Mouse (Mus musculus) heart, adult 2 months (tissue): ENCODE measurements around the gene Snrpg. TPM values are rescaled to one million over a fixed set of nuclear protein-coding genes. Genes with fewer than 3 reads are reported as not detected.

Source experiments
- DNase-seq, 2 experiments: peaks; one replicate each; pipeline ENCODE4 v3.0.0; 2021
- H3K27ac ChIP-seq: fragments of 200-600 bp; 2 replicates; pipeline ENCODE4 v1.8.1; 2022
- H3K27me3 ChIP-seq: fragments of 200-500 bp; 2 replicates; pipeline ENCODE4 v1.6.1; 2012; ENCODE audit warnings: mild to moderate bottlenecking, low read length, inconsistent platforms, mixed read lengths; ENCODE audit not compliant: control insufficient read depth, insufficient read depth
- H3K36me3 ChIP-seq: fragments of 200-500 bp; 2 replicates; pipeline ENCODE4 v1.6.1; 2012; ENCODE audit warnings: low read length, inconsistent platforms; ENCODE audit not compliant: control insufficient read depth, insufficient read depth
- H3K4me1 ChIP-seq: fragments of 200-500 bp; 2 replicates; pipeline ENCODE4 v1.6.1; 2011; ENCODE audit warnings: low read length; ENCODE audit not compliant: control insufficient read depth, insufficient read depth
- H3K4me3 ChIP-seq: fragments of 200-600 bp; 2 replicates; pipeline ENCODE4 v1.8.1; 2022
- H3K79me2 ChIP-seq: fragments of 200-500 bp; replicated peaks from 2 replicates; pipeline ENCODE4 v1.6.1; 2012; ENCODE audit warnings: mild to moderate bottlenecking, inconsistent platforms, low read length, moderate library complexity, mixed read lengths; ENCODE audit not compliant: control insufficient read depth, insufficient read depth
- H3K9ac ChIP-seq: fragments of 200-500 bp; 2 replicates; pipeline ENCODE4 v1.6.1; 2012; ENCODE audit warnings: low read depth, mild to moderate bottlenecking, control low read depth, inconsistent platforms, low read length, mixed read lengths
- CTCF ChIP-seq: fragments of 200-600 bp; IDR thresholded peaks from 2 replicates; pipeline ENCODE4 v1.8.1; 2022; ENCODE audit warnings: antibody characterized with exemption, mild to moderate bottlenecking, moderate library complexity
- EP300 ChIP-seq: fragments of 200-500 bp; IDR thresholded peaks from 2 replicates; pipeline ENCODE4 v1.6.1; 2011; ENCODE audit warnings: low read depth, low read length, control low read depth; ENCODE audit not compliant: insufficient read depth
- POLR2A ChIP-seq: fragments of 200-500 bp; IDR thresholded peaks from 2 replicates; pipeline ENCODE4 v1.6.1; 2011; ENCODE audit warnings: mild to moderate bottlenecking, low read depth, low read length, control low read depth; ENCODE audit not compliant: insufficient read depth
- WGBS: fragments of 180-500 bp; shearing (Covaris S2); methylation state at CpG from one replicate; pipeline ENCODE4 v1.1.7; 2018; 5-methylcytosine and 5-hydroxymethylcytosine counted together
- intact Hi-C: fragments of 180-260 bp; cut with DNase I; formaldehyde crosslinking; loops from one replicate; pipeline ENCODE4 v1.15.1; 2025
- polyA plus RNA-seq: library from polyadenylated mRNA; depleted of rRNA; stranded (reverse); fragments of >200 nt; gene quantifications from 2 replicates; pipeline ENCODE4 v1.2.3, GENCODE M21; 2012
- total RNA-seq, 2 experiments: library from RNA; stranded (reverse); gene quantifications; 2 replicates each; pipeline ENCODE4 v1.2.3; 2021

Gene Snrpg
- total and polyA plus RNA-seq, 3 experiments, result 22.7 to 42.0 (median 41.9) TPM

- intact Hi-C loops, result no loop called here
- H3K4me3 ChIP-seq, result no peak overlapping the region
- no peak for DNase-seq
- H3K27me3 ChIP-seq, result no peaks in the 10 kb centered on the region
- TF ChIP-seq CTCF, result no peak
- no peak for TF ChIP-seq POLR2A
- no peak for TF ChIP-seq EP300
- H3K79me2 ChIP-seq, result no peaks in the 10 kb centered on the region
- H3K27ac ChIP-seq, result no peak overlapping the region
- H3K4me1 ChIP-seq, result no peaks in the 10 kb centered on the region
- no peak overlapping the region for H3K9ac ChIP-seq
- H3K36me3 ChIP-seq, result no peaks in the 10 kb centered on the region
Observed at GRCm38 (mm10) chr6:86382551-86382950, 11.4 kb downstream of the Snrpg start.

- intact Hi-C loops, result no loop called here
- H3K79me2 ChIP-seq, result no peaks in the 10 kb centered on the region
- no peak overlapping the region for H3K27ac ChIP-seq
- no peak for TF ChIP-seq POLR2A
- TF ChIP-seq EP300, result no peak
- TF ChIP-seq CTCF, result no peak
- H3K36me3 ChIP-seq, result no peaks in the 10 kb centered on the region
- no peak for DNase-seq
- no peak overlapping the region for H3K9ac ChIP-seq
- no peaks in the 10 kb centered on the region for H3K27me3 ChIP-seq
- H3K4me3 ChIP-seq, result no peak overlapping the region
- H3K4me1 ChIP-seq, result no peaks in the 10 kb centered on the region
- 44% methylated on average over 16 of the region's 16 CpGs for WGBS
Observed at GRCm38 (mm10) chr6:86383370-86383769, 12.3 kb downstream of the Snrpg start.

- TF ChIP-seq POLR2A (no peak), EP300 (no peak), CTCF (no peak)
- no peaks in the 10 kb centered on the region for H3K79me2 ChIP-seq
- H3K36me3 ChIP-seq, result no peaks in the 10 kb centered on the region
- no peak overlapping the region for H3K4me3 ChIP-seq
- DNase-seq, result no peak
- WGBS, result 56% methylated on average over 4 of the region's 4 CpGs
- no peak overlapping the region for H3K9ac ChIP-seq
- no peak overlapping the region for H3K27ac ChIP-seq
- no peaks in the 10 kb centered on the region for H3K27me3 ChIP-seq
- no peaks in the 10 kb centered on the region for H3K4me1 ChIP-seq
- intact Hi-C loops, result no loop called here
Observed at GRCm38 (mm10) chr6:86384692-86385091, 13.6 kb downstream of the Snrpg start.

GRCm38 (mm10) chr6:86385362-86386104 lies 14.4 kb downstream of the Snrpg start:
- Histone ChIP-seq H3K27me3 (no peaks in the 10 kb centered on the region), H3K36me3 (no peaks in the 10 kb centered on the region), H3K27ac (no peak overlapping the region), H3K4me3 (no peak overlapping the region), H3K79me2 (no peaks in the 10 kb centered on the region), H3K4me1 (no peaks in the 10 kb centered on the region), H3K9ac (no peak overlapping the region)
- WGBS, result 86% methylated on average over 5 of the region's 5 CpGs
- intact Hi-C loops, result no loop called here
- TF ChIP-seq EP300 (no peak), POLR2A (no peak), CTCF (no peak)
- no peak for DNase-seq

GRCm38 (mm10) chr6:86387313-86387712 lies 16.2 kb downstream of the Snrpg start:
- Histone ChIP-seq H3K4me1 (no peaks in the 10 kb centered on the region), H3K36me3 (no peaks in the 10 kb centered on the region), H3K4me3 (no peak overlapping the region), H3K79me2 (no peaks in the 10 kb centered on the region), H3K27ac (no peak overlapping the region), H3K9ac (no peak overlapping the region), H3K27me3 (no peaks in the 10 kb centered on the region)
- intact Hi-C loops, result no loop called here
- 82% methylated on average over 12 of the region's 12 CpGs for WGBS
- no peak for DNase-seq
- TF ChIP-seq EP300 (no peak), CTCF (no peak), POLR2A (no peak)

GRCm38 (mm10) chr6:86388461-86388860 lies 17.4 kb downstream of the Snrpg start:
- no peak overlapping the region for H3K27ac ChIP-seq
- H3K27me3 ChIP-seq, result no peaks in the 10 kb centered on the region
- intact Hi-C loops, result no loop called here
- no peak overlapping the region for H3K4me3 ChIP-seq
- WGBS, result 61% methylated on average over 18 of the region's 18 CpGs
- H3K36me3 ChIP-seq, result no peaks in the 10 kb centered on the region
- no peak for TF ChIP-seq POLR2A
- no peak for TF ChIP-seq EP300
- DNase-seq, result no peak
- no peaks in the 10 kb centered on the region for H3K79me2 ChIP-seq
- no peaks in the 10 kb centered on the region for H3K4me1 ChIP-seq
- H3K9ac ChIP-seq, result no peak overlapping the region
